Mouse (Mus musculus): ENCODE measurements around the gene Fndc8.

DNA sequence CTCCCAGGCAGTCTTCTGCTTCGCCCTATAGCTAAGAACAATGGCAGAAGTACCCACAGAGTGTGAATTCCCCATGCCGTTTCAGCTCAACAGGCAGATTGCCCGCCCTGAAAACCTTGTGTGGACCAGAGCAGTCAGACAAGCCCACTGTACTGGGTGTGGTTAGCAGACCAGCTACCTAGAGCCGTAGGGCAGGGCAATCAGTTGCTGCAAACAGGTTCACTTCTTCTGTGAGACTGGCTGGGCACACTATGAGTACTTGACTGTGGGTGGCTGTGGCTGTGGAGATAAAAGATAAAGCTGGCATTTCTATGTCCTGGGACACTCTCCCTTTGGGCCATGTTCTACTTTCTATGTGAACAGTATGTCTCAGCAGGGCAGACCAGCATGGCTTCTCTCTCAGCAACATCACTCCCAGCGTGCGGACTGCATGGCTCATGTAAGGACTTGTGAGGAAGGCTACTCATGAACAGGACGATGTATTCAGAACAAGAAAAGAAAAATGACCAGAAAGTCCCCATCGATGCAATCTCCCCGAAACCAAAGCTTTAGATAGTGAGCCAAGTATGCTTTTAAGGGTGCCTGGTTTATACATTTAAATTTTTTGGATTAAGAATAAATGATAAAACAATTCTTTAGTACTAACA is 36.5 kb upstream of the Fndc8 start:
- TF ChIP-seq POLR2A (IDR thresholded peaks at IDR 0.05; ENCODE audit: insufficient read length, low read depth) (no peak), MAX (IDR thresholded peaks at IDR 0.05; ENCODE audit: low read depth) (no peak), MYOD1 (IDR thresholded peaks at IDR 0.05; ENCODE audit: control insufficient read depth in 1 of 3, insufficient read length in 2 of 3, low read depth in 2 of 3) (no peak), MYOG (IDR thresholded peaks at IDR 0.05; ENCODE audit: control insufficient read depth in 1 of 3, insufficient read depth in 1 of 3, insufficient read length in 2 of 3, low read depth in 2 of 3) (no peak), TCF12 (IDR thresholded peaks at IDR 0.05; ENCODE audit: insufficient read depth, poor library complexity, severe bottlenecking) (no peak), CEBPB (IDR thresholded peaks at IDR 0.05; ENCODE audit: insufficient read depth, poor library complexity, severe bottlenecking) (no peak), SRF (IDR thresholded peaks at IDR 0.05; ENCODE audit: control insufficient read depth, insufficient read length, low read depth) (no peak)
